Mouse (Mus musculus): Measurements from ENCODE around the gene Dcbld2. TPM values are rescaled to one million over a fixed set of nuclear protein-coding genes. Genes with fewer than 3 reads are reported as not detected.

The Dcbld2 gene
- polyA plus RNA-seq, 1 experiment from 2014 or later: 4.3 TPM

DNA sequence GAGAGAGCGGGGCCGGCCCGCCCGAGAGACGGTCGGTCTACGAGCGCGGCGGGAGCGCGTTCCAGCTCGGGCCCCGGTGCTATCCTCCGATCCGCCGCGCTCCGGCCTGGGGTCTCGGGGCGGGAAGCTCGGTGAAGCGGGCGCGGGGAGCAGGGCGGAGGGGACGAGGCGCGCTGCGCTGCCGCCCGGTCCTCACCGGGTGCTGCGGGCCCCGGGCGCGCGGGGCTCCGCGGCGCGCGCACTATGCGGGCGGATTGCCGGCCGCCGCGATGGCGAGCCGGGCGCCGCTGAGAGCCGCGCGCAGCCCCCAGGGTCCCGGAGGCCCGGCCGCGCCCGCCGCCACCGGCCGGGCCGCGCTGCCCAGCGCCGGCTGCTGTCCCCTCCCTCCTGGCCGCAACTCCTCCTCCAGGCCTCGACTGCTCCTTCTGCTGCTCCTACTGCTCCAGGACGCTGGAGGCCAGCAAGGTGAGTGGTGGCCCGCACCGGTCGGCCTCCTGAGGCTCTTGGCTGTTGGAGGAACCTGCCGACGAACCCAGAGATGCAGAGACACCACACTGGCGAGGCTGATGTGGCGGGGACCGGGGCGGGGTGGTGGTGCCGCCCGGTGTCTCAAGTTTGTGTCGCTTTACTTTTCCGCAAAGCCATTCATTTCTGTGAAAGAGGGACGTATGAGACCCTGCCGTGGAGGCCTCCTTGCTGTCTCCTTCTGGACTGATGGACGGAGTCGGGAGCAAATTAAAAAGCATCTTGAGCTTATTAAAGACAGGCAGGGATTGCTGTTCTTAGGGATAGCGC, 441 bp downstream of the Dcbld2 start:
- Histone ChIP-seq H3K4me3 (replicated peaks) (peak overlapping the region; percentile 82), H3K36me3 (no peaks in the 10 kb centered on the region), H3K9me3 (replicated peaks) (no peaks in the 10 kb centered on the region), H3K27me3 (no peaks in the 10 kb centered on the region), H3K27ac (replicated peaks) (peak overlapping the region; percentile 87), H3K9ac (peak overlapping the region; percentile 78), H3K4me2 (replicated peaks) (peak overlapping the region; percentile 68), H3K4me1 (peaks cover 14% of the 10 kb centered on the region)
- under 1% methylated on average over 88 of the region's 89 CpGs for WGBS
- ATAC-seq (ENCODE audit: insufficient number of reproducible peaks, low FRiP score, low TSS enrichment, low read depth): peak; percentile 21

DNA sequence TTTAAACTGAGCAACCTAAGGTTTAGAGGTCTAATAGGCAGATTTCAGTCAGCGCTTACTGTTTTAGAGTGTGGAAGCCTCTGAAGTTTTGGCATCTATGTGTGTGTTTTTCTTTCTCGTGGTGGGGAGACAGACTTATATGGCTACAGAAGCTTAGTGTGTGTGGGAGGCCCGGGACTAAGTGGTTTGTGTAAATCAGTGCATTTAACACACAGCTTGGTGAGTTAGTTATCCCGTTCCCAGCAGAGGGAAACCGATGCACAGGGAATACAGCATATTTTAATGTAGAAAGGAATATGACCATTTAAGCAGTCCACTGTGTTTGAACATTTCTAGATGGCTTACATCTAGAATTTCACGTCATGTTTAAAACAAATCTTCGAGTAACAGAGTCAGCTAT, 1.6 kb downstream of the Dcbld2 start:
- no peak overlapping the region for H3K9ac ChIP-seq
- 40% methylated on average over 7 of the region's 7 CpGs for WGBS
- no peaks in the 10 kb centered on the region for H3K36me3 ChIP-seq
- no peak for ATAC-seq (ENCODE audit: insufficient number of reproducible peaks, low FRiP score, low TSS enrichment, low read depth)
- no peaks in the 10 kb centered on the region for H3K9me3 ChIP-seq (replicated peaks)
- H3K4me3 ChIP-seq (replicated peaks): peak overlapping the region; percentile 82
- H3K27ac ChIP-seq (replicated peaks): no peak overlapping the region
- peak overlapping the region; percentile 68 for H3K4me2 ChIP-seq (replicated peaks)
- H3K4me1 ChIP-seq: peaks cover 14% of the 10 kb centered on the region
- no peaks in the 10 kb centered on the region for H3K27me3 ChIP-seq

DNA sequence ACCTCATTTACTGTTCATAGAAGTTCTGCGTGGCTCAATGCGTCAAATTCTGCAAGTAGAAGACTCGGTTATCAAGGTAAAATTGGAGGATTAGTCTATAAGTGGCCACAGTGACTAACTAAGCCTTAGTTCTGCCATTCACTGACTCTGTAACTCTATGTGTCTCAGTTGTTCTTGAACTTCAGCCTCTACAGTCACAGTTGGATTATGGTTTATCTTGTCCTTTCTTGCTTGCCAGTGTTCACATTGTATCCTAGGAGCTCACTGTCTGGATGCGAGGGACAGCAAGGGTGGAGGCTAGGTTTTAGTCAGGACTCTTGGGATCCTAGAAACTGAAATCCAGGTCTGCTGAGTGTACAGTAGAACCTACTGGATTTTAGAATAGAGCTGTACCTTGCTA, 6.6 kb downstream of the Dcbld2 start:
- no peak overlapping the region for H3K27ac ChIP-seq (replicated peaks)
- H3K9ac ChIP-seq: no peak overlapping the region
- WGBS: 89% methylated on average over 4 of the region's 4 CpGs
- ATAC-seq (ENCODE audit: insufficient number of reproducible peaks, low FRiP score, low TSS enrichment, low read depth): no peak
- H3K4me1 ChIP-seq: peaks cover 6% of the 10 kb centered on the region
- no peaks in the 10 kb centered on the region for H3K36me3 ChIP-seq
- H3K4me3 ChIP-seq (replicated peaks): no peak overlapping the region
- H3K27me3 ChIP-seq: no peaks in the 10 kb centered on the region
- H3K4me2 ChIP-seq (replicated peaks): no peak overlapping the region
- no peaks in the 10 kb centered on the region for H3K9me3 ChIP-seq (replicated peaks)

DNA sequence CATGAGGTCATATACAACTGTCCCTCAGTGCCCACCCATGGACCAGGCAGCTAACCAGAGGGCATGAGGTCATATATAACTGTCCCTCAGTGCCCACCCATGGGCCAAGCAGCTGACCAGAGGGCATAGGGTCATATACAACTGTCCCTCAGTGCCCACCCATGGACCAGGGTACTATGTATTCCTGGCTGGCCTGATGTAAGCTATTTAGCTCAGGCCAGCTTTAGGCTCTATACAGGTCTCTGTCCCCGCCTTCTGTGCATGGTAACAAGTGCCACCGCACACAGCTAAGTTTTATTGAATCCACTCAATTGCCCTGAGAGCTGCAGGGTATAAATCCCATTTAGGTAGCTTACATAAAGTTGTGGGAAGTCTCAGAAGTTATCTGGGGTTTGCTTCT, 7.3 kb downstream of the Dcbld2 start:
- 0 out of 2 replicates have a peak, but pooled peaks have one; percentile 19 for ATAC-seq (ENCODE audit: insufficient number of reproducible peaks, low FRiP score, low TSS enrichment, low read depth)
- Histone ChIP-seq H3K9me3 (replicated peaks) (no peaks in the 10 kb centered on the region), H3K27ac (replicated peaks) (no peak overlapping the region), H3K27me3 (no peaks in the 10 kb centered on the region), H3K4me3 (replicated peaks) (no peak overlapping the region), H3K4me1 (peaks cover 4% of the 10 kb centered on the region; the same call in 1 of the 2 replicates), H3K36me3 (no peaks in the 10 kb centered on the region), H3K9ac (no peak overlapping the region), H3K4me2 (replicated peaks) (no peak overlapping the region)
- WGBS: 98% methylated on average over 2 of the region's 2 CpGs

DNA sequence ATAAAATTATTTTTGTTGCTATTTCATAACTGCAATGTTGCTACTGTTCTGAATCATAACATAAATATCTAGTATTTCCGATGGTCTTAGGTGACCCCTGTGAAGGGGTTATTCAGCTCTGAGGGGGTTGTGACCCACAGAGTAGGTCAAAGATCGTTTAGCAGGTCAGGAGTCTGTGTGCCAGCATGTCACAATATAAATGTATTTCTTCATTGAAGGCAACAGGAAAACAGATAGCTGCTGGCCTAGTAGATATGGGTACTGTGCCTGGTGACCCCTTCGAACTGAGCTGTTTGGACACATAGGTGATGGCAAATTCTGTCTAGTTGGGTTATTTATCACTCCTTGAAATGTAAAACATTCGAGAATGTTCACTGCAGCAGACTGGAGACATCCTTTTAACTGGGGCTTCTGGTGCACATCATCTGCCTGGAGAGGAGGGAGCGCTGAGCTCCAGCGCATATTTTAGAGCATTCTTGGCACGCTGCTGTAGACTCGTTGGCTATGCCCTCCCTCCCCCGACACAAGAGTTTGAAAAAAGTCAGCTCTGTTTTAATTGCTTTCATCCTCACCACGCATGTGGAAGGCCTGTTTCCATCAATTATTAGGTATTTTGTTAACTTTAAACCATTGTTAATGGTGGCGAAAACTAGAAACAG, 13.6 kb downstream of the Dcbld2 start:
- 31% methylated on average over 11 of the region's 11 CpGs for WGBS
- H3K27me3 ChIP-seq: no peaks in the 10 kb centered on the region
- H3K9ac ChIP-seq: no peak overlapping the region
- no peak overlapping the region for H3K27ac ChIP-seq (replicated peaks)
- H3K36me3 ChIP-seq: no peaks in the 10 kb centered on the region
- H3K4me2 ChIP-seq (replicated peaks): no peak overlapping the region
- H3K4me1 ChIP-seq: peaks cover 8% of the 10 kb centered on the region
- no peak for ATAC-seq (ENCODE audit: insufficient number of reproducible peaks, low FRiP score, low TSS enrichment, low read depth)
- H3K9me3 ChIP-seq (replicated peaks): no peaks in the 10 kb centered on the region
- no peak overlapping the region for H3K4me3 ChIP-seq (replicated peaks)

DNA sequence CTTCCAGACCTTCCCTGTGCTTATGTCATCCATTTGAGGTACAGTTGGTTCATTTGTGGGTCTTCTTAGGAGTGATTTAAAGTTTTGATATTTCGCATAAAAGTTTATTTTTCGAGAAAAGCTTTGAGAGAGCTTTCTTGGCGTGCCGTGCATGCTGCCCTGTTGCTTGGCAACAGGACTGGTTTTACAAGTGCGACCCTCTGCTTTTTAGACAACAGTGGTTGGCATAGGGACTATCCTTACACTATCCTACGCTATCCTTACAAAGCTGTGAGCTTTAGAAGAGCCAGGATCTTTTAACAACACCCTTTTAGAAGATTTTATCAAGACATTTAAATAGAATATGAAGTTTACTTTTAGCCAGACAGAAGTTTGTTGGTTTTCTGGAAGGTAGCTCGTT, 22.0 kb downstream of the Dcbld2 start:
- Histone ChIP-seq H3K4me1 (no peaks in the 10 kb centered on the region), H3K27me3 (no peaks in the 10 kb centered on the region), H3K4me3 (replicated peaks) (no peak overlapping the region), H3K9ac (no peak overlapping the region), H3K9me3 (replicated peaks) (no peaks in the 10 kb centered on the region), H3K4me2 (replicated peaks) (no peak overlapping the region), H3K27ac (replicated peaks) (no peak overlapping the region), H3K36me3 (peaks cover 1% of the 10 kb centered on the region; the same call in 1 of the 2 replicates)
- ATAC-seq (ENCODE audit: insufficient number of reproducible peaks, low FRiP score, low TSS enrichment, low read depth): no peak
- 72% methylated on average over 7 of the region's 7 CpGs for WGBS

DNA sequence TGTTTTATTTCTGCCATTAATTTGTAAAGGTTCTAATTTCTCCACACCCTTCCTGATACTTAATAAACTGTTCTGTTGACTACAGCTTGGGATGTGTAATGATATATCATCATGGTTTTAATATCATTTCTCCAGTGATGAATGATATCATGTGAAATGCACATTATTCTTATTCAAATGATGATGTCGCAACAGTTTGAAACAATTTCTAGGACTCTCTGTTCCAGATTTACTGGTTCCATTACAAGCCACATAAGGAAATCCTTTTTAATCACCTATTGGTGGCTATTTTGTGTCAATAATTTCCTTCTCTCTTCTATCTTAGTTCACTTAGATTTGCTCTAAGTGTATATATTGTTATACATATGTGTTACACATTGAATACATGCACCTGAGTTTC, 24.1 kb downstream of the Dcbld2 start:
- Histone ChIP-seq H3K36me3 (peaks cover 12% of the 10 kb centered on the region), H3K9ac (no peak overlapping the region), H3K9me3 (replicated peaks) (no peaks in the 10 kb centered on the region), H3K4me3 (replicated peaks) (no peak overlapping the region), H3K4me2 (replicated peaks) (no peak overlapping the region), H3K27ac (replicated peaks) (no peak overlapping the region), H3K27me3 (no peaks in the 10 kb centered on the region), H3K4me1 (no peaks in the 10 kb centered on the region)
- 92% methylated on average over 1 of the region's 1 CpGs for WGBS
- ATAC-seq (ENCODE audit: insufficient number of reproducible peaks, low FRiP score, low TSS enrichment, low read depth): no peak

DNA sequence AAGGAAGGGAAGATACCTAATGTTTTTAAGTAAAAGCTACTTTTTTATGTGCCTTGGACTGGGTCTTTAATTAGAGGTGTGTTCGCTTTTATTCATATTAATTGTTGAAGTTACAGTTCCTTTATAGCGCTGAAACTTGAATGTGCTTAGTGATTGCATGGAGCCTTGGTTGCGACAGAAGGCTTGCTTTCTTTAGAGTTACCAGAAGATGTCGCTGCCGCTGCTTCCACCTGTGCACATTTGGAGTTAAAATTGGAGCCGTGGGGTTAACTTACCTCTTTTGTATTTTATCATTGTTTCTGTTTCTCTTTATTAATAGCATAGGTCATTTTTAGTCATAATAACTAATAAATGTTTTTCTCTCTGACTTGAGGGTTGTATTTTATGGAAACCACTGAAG, 36.5 kb downstream of the Dcbld2 start:
- Histone ChIP-seq H3K27ac (replicated peaks) (no peak overlapping the region), H3K27me3 (no peaks in the 10 kb centered on the region), H3K9ac (no peak overlapping the region), H3K4me1 (no peaks in the 10 kb centered on the region), H3K9me3 (replicated peaks) (no peaks in the 10 kb centered on the region), H3K4me3 (replicated peaks) (no peak overlapping the region), H3K36me3 (no peaks in the 10 kb centered on the region), H3K4me2 (replicated peaks) (no peak overlapping the region)
- no peak for ATAC-seq (ENCODE audit: insufficient number of reproducible peaks, low FRiP score, low TSS enrichment, low read depth)
- 70% methylated on average over 6 of the region's 6 CpGs for WGBS

DNA sequence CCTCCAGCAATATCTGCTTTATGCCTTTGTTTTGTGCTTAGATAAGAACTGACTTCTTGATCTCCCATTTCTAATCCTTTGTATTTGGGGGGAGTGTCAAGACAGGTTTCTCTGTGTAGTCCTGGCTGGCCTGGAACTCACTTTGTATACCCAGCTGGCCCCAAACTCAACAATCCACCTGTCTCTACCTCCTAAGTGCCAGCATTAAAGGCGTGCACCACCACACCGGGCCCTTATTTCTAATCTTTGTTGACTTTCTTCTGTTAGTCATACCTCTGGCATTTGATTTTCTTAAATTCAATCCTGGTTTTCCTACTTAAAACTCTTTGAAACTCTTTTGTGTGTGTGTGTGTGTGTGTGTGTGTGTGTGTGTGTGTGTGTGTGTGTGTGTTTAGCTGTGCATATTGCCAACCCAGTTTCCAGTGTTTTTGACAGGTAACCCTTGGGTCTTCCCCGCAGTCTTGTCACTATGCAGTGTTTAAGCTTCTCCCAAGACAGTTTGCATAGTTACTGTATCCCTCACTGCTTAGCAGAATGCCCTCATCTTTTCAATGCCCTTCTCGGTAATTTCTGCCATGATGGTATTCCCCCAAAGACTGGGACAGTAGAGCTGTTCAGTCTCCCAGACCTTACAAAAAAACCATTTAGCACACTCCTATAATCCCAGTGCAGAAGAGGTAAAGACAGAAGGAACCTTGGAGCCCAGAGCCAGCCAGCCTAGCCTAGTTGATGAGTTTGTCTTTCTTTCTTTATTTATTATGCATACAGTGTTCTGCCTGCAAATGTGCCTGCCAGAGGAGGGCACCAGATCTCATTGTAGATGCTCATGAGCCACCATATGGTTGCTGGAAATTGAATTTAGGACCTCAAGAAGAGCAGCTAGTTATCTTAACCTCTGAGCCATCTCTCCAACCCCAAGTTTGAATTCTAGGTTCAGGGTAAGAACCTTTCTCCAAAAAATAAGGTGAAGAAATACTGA, 38.3 kb downstream of the Dcbld2 start:
- H3K4me1 ChIP-seq: no peaks in the 10 kb centered on the region
- H3K27ac ChIP-seq (replicated peaks): no peak overlapping the region
- no peak overlapping the region for H3K4me2 ChIP-seq (replicated peaks)
- H3K27me3 ChIP-seq: no peaks in the 10 kb centered on the region
- WGBS: 92% methylated on average over 4 of the region's 4 CpGs
- H3K9me3 ChIP-seq (replicated peaks): no peaks in the 10 kb centered on the region
- peaks cover 7% of the 10 kb centered on the region; the same call in 1 of the 2 replicates for H3K36me3 ChIP-seq
- no peak for ATAC-seq (ENCODE audit: insufficient number of reproducible peaks, low FRiP score, low TSS enrichment, low read depth)
- H3K4me3 ChIP-seq (replicated peaks): no peak overlapping the region
- no peak overlapping the region for H3K9ac ChIP-seq

DNA sequence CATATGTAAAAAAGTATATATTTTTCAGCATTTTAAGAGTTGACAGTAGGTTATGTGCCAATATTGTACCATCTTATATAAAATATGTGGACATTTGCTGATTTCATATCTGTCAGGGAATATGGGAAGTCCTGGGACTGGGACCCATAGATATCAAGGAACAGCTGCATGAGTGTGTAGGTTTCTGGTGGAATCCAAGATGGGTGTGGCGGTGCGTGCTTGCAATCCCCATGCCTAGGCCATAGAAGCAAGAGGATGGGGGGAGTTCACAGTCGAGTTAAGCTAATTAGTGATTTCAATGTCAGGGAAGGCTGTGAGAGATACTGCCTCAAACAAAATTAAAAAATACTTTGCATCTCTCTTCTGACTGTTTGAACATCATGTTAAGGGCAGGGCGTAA, 40.8 kb downstream of the Dcbld2 start:
- Histone ChIP-seq H3K9me3 (replicated peaks) (no peaks in the 10 kb centered on the region), H3K27ac (replicated peaks) (no peak overlapping the region), H3K27me3 (no peaks in the 10 kb centered on the region), H3K9ac (no peak overlapping the region), H3K4me1 (no peaks in the 10 kb centered on the region), H3K4me3 (replicated peaks) (no peak overlapping the region), H3K36me3 (peaks cover 10% of the 10 kb centered on the region; the same call in 1 of the 2 replicates), H3K4me2 (replicated peaks) (no peak overlapping the region)
- ATAC-seq (ENCODE audit: insufficient number of reproducible peaks, low FRiP score, low TSS enrichment, low read depth): no peak
- WGBS: 88% methylated on average over 4 of the region's 4 CpGs

DNA sequence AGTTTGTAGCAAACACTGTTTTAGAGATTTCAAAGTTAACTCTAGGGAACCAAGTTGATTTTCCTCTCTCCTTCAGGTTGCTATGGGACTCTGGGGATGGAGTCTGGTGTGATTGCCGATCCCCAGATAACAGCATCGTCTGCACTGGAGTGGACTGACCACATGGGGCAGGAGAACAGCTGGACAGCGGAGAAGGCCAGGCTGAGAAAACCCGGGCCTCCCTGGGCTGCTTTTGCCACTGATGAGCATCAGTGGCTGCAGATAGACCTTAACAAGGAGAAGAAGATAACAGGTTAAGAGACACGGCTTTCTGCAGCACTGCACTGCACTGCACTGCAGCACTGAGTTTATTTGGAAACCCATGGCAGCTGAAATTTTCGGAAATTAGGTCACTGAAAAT, 42.4 kb downstream of the Dcbld2 start:
- Histone ChIP-seq H3K4me2 (replicated peaks) (no peak overlapping the region), H3K27ac (replicated peaks) (no peak overlapping the region), H3K4me3 (replicated peaks) (no peak overlapping the region), H3K36me3 (peaks cover 10% of the 10 kb centered on the region; the same call in 1 of the 2 replicates), H3K9ac (no peak overlapping the region), H3K4me1 (no peaks in the 10 kb centered on the region), H3K9me3 (replicated peaks) (no peaks in the 10 kb centered on the region), H3K27me3 (no peaks in the 10 kb centered on the region)
- WGBS: 64% methylated on average over 6 of the region's 6 CpGs
- no peak for ATAC-seq (ENCODE audit: insufficient number of reproducible peaks, low FRiP score, low TSS enrichment, low read depth)

All from embryonic facial prominence, embryonic 15.5 days (tissue).